Mouse (Mus musculus) frontal cortex, adult (tissue): ENCODE measurements around the gene Traf5.

Experiments used
- ATAC-seq: cut with Nextera tagmentation; 2 replicates; pipeline ENCODE4 v1.9.2; 2017; ENCODE audit warnings: mild to moderate bottlenecking, moderate library complexity, mixed read lengths; ENCODE audit not compliant: low TSS enrichment

The Traf5 gene

GRCm38 (mm10) chr1:192090689-192091567 lies 1.4 kb downstream of the Traf5 start:
- ATAC-seq: 0 out of 2 replicates have a peak, but pooled peaks have one; percentile 3

DNA sequence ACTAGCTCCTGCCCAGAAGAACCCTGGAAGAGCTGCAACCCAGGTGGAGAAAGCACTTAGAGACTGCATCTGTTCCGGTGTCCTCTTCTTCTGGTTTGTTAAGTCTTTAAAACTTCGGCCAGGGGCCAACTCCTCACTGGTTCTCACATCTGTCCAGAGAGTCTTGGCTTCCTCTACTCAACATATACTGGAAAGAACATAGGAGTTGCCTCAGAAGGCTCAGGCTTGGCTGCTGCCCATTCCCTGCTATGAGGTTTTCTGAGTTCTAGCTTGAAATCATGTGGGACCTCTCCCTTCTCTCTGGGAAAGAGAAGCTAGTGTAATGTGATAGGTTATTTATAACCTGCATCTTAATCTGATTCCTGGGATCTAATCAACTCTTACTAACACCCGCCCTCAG lies 2.1 kb downstream of the Traf5 start:
- ATAC-seq: peak; percentile 22; the same call in 1 of the 2 replicates

GRCm38 (mm10) chr1:192089208-192090166 lies 2.9 kb downstream of the Traf5 start:
- ATAC-seq: no peak

- ATAC-seq: no peak
Measured at GRCm38 (mm10) chr1:192088011-192088410, 4.3 kb downstream of the Traf5 start.

DNA sequence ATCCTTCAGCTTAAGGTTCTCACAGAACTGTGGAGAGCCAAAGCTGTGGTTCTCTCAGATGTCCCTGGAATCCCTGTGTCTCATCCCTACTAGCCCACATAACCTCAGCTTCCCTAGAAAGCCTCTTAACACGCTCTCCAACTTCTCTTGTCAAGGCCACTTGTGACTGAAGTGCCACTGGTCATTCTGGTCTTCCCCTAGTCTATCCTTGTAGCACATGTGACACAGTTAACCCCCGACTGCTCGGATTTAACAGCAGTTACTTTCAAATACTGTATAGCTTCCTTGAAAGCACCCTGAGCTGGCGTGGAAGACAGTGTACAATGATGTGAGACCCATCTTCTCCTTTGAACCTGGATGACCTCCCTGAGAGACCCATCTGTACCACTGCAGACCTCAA lies 5.3 kb downstream of the Traf5 start:
- ATAC-seq: no peak

DNA sequence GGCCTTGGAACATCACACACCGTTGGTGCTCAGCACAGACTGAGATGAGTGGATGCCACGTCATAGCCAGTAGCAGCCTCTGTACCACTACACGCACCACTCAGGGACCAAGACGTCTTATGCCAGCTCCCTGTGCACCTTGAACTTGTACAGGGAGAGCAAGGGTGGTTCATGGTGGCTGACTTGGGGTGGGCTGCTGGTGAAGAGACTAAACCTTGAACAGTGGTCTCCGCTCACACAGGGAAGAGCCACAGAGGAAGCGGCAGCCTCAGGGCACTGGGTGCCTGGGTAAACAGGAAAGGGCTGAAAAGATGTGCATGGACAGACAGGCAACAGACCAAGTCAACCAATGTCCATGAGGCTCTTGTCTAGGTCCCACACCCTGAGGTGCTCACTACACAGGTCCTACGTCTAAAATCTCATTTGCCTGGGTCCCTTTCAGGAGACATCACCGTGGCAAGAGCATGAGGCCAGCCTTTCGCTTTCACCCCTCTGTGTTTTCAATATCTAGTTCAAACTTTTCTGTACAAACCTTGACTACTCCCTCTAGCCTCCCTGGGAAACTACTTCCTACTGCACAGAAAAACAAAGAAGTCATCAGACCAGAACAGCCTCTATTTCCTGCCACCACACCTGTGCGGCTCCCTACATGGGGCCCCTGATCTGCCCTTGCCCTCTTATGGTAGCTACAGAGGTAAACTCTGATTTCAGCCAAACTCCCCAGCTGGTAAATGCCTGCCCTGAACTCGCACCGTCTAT lies 5.9 kb downstream of the Traf5 start:
- no peak for ATAC-seq

DNA sequence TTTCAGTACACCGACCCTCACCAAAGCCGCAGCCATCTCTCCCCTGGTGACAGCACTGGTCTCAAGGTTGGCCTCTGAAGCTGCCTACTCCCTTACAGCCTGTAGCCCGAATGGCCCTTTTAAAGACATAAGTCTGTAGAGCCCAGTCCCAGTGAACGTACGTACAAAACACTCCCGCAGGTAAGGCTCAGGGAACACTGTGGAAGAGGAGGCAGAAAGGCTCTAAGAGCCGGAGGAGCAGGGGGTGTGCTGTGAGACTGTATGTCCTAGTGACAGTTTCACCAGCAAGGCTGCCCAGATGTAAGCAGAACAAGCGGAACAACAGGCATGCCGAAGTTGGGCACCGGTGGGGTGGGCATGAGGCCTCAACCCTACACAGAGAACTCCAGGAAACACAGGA lies 7.1 kb downstream of the Traf5 start:
- no peak for ATAC-seq

- no peak for ATAC-seq
Measured at GRCm38 (mm10) chr1:192082646-192083045, 9.7 kb downstream of the Traf5 start.

- no peak for ATAC-seq
Measured at GRCm38 (mm10) chr1:192081129-192081528, 11.2 kb downstream of the Traf5 start.

DNA sequence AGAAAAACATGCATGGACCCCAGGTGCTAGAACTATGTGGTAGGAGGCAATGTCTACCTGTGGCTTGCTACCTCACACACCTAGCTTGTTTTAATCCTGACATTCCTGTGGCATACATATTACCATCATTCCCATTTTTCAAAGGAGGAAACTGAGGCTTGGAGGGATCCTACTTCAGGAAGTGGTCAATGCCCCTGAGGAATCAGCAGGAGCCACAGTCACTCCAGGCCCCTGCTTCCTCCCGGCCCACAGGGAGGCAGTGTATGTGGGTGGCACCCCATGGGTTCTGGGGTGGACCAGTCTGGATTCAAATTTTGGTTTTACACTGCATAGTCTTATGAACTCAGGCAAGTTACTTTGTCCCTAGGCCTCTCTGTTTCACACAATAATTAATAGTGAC lies 13.2 kb downstream of the Traf5 start:
- ATAC-seq: no peak

GRCm38 (mm10) chr1:192078406-192078805 lies 14.0 kb downstream of the Traf5 start:
- peak; percentile 31; the same call in 1 of the 2 replicates for ATAC-seq

GRCm38 (mm10) chr1:192076796-192077535 lies 15.4 kb downstream of the Traf5 start:
- peak; percentile 69; the same call in 1 of the 2 replicates for ATAC-seq

DNA sequence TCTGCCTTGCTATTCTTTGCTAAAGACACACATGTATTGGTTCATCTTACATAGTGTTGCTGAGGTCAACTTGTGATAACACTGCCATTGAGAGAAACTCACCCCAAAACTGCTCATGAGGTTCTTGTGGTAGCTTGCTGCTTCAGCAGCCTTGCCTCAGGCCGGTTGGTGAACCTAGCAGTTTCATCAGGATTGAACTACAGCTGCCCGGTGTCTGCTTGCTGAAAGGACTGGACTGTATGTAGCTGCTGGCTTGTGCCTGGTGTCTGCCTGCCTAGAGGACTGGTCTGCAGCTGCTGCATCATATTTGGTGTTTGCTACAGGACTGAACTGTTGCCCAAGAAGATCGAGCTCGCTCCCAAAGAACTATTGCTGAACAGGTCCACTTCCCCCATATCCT lies 16.3 kb downstream of the Traf5 start:
- ATAC-seq: no peak

DNA sequence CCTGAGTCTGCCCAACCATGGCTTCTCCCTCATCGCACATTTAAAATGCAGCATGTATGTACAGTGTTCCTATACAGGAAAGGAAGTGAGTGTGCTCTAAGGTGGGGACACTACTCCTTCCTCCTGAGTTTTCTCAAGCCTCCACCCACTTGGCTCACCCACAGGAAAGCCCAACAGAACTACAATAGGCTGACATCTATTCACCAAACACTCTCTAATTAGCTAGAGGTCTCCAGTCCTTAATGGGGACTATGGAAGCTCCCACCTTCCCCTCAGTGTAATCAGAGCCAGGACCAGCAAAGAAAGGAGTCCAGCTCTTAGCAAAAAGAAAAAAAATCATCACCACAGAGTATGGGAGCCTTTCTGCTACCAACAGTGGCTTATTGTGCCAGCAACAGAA lies 17.5 kb downstream of the Traf5 start:
- ATAC-seq: no peak

GRCm38 (mm10) chr1:192072426-192072825 lies 19.9 kb downstream of the Traf5 start:
- ATAC-seq: no peak

DNA sequence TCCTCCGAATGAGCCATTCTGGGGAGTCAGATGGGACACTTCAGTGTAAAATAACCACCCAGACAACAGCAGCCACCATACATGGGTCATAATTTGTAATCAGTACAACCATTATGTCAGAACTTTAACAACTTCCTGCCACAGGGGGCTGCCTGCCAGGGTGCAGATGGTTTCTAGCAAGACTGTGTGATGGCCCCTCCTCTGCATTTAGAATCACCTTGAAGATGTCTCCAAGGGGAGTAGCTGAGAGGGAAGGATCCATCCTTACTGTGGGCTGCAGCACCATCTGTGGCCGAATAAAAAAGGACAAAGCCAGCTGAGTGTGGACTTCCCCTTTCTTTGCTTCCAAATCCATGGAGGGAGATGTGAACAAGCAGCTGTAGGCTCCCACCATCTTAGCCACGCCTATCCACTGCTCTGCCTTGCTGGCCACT lies 21.7 kb downstream of the Traf5 start:
- peak; percentile 73 for ATAC-seq

DNA sequence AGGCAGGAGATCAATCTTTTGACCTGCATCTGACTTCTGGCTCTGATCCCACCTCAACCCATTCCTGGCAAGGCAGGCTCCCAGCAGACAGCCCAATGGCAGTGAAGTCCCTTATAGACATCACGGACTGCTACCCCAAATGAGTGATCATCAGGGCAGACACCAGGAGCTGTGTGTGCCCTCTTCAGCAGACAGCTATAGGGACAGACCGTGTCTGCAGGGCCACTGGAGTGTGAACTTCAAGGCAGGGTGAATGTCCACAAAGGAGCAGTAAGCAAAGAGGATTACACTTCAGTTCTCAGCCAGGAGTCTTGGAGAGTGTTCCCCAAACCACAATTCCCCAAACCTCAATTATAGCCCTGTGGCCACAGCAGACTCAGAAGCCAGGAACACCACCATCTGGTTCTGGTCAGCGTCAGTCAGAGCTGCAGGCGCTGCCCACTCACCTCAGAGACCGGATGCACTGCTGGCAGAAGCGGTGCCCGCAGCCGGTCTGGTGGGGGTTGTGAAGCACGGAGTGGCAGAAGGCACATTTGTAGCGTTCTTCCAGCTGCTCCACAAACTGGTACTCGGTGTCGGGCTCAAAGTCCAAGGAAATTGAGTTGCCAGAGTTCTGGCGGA lies 22.3 kb downstream of the Traf5 start:
- peak; percentile 71; the same call in 1 of the 2 replicates for ATAC-seq

- ATAC-seq: no peak
Measured at GRCm38 (mm10) chr1:192068188-192068587, 24.2 kb downstream of the Traf5 start.

DNA sequence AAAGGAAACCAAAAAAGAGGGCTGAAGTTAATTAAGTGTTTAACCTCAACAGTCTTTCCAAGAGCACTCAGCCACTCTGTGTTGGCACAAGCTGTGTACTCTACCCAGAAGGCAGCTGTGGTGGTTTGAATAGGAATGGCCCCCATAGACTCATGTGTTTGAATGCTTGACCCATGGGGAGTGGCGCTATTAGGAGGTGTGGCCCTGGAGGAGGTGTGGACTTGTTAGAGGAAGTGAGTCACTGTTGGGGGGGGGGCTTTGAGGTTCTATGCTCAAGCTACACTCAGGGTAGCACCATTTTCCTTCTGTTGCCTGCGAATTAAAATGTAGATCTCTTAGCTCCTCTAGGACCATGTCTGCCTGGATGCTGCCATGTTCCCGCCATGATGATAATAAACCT lies 25.4 kb downstream of the Traf5 start:
- ATAC-seq: no peak

- ATAC-seq: no peak
Measured at GRCm38 (mm10) chr1:192063209-192063946, 29.0 kb downstream of the Traf5 start.
